Mouse (Mus musculus): ENCODE results near the gene Tstd3.

DNA sequence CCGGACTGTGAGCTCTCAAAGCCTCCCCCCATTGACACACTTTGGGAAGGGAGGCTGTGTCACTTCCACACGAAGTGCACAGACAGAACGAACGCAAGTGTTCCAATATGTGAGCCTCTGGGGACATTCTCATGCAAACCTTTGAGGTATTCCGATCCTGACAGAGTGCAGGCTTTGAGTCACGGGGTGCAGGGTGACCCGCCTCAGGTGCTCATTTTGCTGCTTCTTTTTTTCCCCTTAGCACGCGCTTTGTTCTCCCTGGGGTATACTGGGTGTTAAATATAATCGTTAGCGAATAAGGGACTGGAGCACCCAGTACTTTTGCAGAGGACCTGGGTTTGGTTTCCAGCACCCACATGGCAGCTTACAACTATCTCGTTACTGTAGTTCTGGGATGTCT lies 19.3 kb upstream of the Tstd3 start:
- TF ChIP-seq CTCF (IDR thresholded peaks at IDR 0.05; ENCODE audit: low read depth, low read length), result no peak
- no peak for TF ChIP-seq POLR2A (IDR thresholded peaks at IDR 0.05; ENCODE audit: insufficient read depth, low read length)
- TF ChIP-seq EP300 (IDR thresholded peaks at IDR 0.05; ENCODE audit: insufficient read depth, low read depth, low read length), result no peak

Measured in ES-Bruce4 (cell line).